Mouse (Mus musculus): Measurements from ENCODE around the gene Sec16a.

DNA sequence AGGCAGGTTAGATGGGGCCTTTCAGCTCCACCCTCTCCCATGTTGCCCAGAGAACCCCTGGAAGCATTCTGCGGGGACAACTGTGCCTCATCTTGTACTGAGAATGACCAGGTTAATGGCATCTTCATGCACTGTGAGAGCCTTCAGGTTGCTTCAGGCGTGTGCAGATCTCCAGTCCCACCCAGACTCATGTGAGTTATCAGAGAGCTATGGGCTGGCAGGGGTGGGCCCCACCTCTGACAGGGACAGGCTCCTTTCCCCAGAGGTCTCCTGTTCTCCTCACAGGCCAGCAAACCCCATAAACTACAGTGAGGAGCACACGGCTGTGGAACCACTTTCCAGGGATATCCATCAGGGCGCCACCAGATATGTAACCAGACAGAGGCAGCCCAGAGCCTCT, 44.0 kb downstream of the Sec16a start:
- TF ChIP-seq CTCF (IDR thresholded peaks at IDR 0.05; ENCODE audit: insufficient read depth, low read depth, low read length) (no peak), POLR2A (IDR thresholded peaks at IDR 0.05; ENCODE audit: insufficient read depth, low read depth, low read length) (no peak)
